Mouse (Mus musculus) gastrocnemius, postnatal 14 days (tissue): ENCODE results near the gene Spon1. TPM values are rescaled to one million over a fixed set of nuclear protein-coding genes. Genes with fewer than 3 reads are reported as not detected.

ENCODE experiments used
- DNase-seq: peaks from one replicate; pipeline ENCODE4 v3.0.0; 2021; ENCODE audit warnings: mixed read lengths
- intact Hi-C: fragments of 180-260 bp; cut with DNase I; formaldehyde crosslinking; loops from one replicate; pipeline ENCODE4 v1.15.1; 2025; ENCODE audit warnings: low total_unique reads
- total RNA-seq, 2 experiments: library from RNA; stranded (reverse); gene quantifications; 2 replicates each; pipeline ENCODE4 v1.2.3; 2021

Spon1 gene
- total RNA-seq, 2 experiments from 2014 or later: 3.1 to 3.8 TPM

DNA sequence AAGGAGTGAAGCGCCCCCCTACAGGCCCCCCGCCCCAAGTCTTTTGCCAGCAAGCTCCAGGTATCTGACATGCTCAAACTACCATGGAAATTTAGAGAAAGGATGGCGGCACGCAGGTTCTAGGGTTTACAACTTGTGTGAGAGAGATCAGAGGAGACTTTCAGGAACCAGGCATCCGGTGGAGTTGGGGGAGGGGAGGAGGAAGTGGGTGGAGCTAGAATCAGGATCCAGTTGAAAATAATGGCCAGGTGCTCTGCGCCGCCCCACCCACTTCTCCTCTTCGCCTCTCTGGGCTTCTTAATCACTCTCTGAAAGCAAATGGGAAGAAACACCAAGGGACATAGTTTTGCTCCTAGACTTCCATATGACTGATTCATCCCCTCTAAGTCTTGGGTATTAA lies 7.6 kb downstream of the Spon1 start:
- no peak for DNase-seq
- intact Hi-C loops: no loop called here

DNA sequence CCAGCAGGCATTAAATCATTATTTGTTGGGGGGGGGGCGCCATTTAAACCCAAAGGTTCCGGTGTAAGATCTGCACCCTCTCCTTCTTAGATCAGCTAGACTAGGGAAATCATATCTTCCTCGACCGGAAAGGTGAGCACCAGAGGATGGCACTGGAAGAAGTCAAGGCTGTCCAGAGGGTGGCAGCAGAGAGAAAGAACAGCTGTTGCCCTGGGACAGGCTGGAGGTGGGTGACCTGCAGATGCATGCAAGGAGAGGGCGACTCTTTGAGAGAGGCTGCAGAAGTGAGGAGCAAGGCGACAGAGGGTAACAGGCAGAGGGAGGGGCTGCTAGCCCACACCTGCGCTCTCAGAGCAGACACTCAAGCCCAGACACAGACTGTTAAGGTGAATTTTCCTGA lies 8.2 kb downstream of the Spon1 start:
- DNase-seq: peak; percentile 41
- intact Hi-C loops: no loop called here

DNA sequence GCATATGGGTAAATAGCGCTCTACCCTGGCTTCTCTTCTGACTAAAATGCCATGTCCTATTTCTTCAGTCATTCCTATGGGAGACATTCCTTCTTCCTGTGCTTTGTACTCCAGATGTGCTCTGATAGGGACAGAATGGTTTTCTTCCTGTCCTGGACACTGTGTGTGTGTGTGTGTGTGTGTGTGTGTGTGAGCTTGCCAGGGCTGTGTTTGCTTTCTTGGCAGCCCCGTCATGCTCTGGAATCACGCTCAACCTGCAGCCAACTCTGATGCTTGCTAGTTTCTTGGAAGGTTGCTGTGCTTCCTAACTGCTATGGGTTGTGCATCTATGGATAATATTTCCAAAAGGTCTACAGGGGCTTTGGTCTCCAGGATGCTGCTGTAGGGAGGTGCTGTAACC lies 9.1 kb downstream of the Spon1 start:
- peak; percentile 7 for DNase-seq
- intact Hi-C loops: no loop called here

DNA sequence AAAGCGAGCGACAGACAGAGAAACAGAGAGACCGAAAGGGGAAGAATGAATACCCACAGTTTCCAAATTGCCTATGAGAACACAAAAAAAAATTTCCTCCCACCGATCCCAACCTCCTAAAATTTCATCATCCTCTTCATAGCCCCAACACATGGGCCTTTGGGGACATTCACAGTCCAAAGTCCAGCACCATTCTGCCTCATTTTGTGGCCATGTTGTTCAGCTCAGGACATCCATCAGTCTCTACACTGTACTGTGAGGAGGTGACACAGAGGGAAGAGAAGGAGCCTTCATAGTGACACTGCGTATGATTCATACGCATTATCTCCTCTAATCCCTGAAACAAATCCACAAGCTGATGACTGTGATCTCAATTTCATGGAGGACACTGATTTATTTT lies 12.7 kb downstream of the Spon1 start:
- intact Hi-C loops: no loop called here
- DNase-seq: no peak

DNA sequence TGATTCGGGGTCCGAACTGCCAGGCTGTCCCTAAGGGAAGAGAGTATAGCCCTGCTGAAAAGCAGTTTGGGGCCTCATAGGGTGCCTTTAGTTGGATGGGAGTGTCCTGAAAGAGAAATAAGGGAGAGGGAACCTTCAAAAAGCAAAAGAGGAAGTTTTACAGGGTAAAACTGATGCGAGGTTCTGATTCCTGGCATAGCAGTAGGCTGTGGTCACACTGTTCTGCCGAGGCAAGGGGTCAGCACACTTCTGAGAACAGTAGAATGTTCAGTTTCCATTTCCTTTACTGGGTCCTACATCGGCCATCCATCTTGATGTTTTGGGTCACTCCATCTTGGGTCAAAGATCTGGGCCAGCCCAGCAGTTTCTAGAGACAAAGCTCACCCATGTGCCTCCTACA lies 14.5 kb downstream of the Spon1 start:
- intact Hi-C loops: no loop called here
- no peak for DNase-seq

DNA sequence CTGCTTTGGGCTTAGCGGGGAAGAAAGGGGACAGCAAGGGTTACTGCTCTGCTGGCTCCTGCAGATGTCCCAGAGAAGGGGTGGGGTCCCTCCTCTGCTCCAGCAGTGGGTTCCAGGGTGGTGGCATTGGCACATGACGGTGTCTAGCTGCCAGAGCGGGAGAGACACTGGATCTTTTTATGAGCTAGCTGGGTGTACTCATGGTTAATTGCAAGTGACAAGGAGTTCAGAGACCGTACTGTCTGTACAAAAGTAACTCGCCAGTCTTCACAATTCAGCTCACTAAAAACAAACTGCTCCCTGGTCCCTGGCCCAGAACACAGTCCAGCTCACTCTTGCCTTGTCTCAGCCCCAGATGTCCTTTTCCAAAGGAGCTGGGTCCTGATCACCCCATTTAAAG lies 26.2 kb downstream of the Spon1 start:
- intact Hi-C loops: no loop called here
- no peak for DNase-seq

DNA sequence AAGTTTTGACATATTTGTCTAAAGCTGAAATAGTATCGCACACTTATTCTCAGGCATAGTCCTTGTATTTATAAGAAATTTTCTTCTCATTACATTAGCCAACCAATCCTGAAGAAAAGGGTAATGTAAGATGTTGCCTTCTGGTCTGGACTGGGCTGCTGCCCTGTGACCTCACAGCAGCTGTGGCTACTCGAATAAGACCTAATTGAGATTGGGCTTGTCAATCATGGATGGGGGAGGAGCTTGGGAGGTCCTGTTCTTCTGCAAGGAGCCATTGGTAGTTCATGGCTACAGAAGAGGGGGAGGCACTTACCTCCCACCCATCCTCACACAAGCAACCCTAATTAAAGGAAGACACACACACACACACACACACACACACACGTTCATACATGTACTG lies 27.1 kb downstream of the Spon1 start:
- no peak for DNase-seq
- intact Hi-C loops: no loop called here

DNA sequence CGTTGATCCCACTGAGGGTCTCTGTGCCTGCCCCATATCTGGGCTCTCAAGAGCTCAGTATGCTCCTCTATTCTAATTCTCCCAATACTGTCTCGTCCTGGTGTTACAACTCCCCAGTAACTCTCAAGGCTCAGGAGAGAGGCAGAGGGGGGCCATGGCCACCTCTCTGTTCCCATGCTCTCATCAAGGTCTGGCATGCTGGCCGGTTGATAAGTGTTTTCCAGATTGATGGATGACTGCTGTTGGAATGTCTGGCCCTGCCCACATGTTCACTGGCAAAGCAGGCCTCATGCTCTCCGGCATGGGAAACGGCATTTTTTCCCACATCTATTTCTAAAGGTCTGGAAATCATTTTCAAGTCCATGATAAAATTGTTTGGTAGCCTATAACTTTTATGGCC lies 29.4 kb downstream of the Spon1 start:
- no peak for DNase-seq
- intact Hi-C loops: no loop called here

DNA sequence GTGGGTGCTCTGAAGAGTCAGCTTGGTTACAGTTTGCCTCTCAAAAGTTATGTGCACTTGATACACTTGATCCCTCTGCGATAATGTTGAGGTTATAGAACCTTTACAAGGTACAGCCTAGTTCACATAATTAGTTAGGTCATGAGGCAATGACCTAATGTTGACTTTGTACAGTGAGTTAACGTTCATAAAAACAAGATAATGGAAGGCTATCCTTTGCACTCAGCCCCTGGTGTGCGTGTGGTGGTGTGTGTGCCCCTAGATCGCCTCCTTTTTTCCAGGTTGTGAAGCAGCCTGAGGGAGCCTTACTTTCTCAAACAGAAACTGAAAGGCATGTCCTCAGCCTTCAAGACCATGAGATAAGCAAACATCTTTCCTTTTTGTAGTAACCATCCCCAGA lies 31.3 kb downstream of the Spon1 start:
- intact Hi-C loops: no loop called here
- DNase-seq: no peak

DNA sequence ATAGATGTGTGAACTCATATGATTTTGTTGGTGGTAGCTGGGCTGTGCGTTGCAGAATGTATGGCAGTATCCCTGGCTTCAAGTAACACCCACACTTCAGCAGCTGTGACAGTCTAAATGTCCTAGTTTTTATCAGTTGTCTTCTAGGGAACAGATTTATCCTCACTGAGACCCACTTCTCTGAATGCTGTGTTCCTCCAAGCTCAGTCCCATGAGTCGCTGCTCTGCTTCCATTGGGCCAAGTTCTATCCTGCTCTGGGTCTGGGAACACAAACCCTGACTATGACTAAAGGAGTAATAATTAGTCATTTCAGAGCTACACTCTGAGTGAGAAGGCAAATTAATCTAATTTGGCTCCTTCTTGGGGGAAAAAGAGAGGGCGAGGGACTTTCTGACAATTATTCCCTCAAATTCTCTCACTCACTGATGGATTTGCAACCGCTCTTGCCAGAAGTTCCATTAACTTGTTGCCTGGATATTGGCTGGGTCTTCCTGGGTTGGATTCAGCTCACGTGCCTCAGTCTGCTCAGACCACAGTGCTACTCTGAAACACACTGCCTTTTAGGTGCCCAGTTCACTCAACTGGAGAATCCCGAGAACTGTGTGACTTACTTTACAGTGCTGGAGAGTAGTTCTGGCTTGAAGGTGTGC lies 32.9 kb downstream of the Spon1 start:
- intact Hi-C loops: no loop called here
- DNase-seq: no peak

DNA sequence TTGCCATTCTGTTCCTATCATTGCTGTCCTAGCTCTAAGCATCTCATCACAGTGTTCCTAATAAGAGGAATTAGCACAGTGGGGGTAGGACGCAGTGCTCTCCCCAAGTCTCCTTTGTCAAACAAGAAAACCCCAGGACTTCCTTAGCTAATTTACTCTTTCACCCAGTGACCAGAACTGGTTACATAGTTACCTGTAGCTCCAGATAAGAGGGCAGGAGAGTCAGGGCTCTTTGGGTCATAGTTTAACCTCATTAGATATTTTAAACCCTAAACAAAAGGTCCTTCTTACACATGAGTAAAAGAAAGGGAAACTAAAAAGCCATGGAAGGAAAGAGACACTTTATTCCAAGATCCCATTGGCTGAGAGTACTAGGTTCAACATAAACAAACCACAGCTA lies 44.0 kb downstream of the Spon1 start:
- no peak for DNase-seq
- intact Hi-C loops: no loop called here

DNA sequence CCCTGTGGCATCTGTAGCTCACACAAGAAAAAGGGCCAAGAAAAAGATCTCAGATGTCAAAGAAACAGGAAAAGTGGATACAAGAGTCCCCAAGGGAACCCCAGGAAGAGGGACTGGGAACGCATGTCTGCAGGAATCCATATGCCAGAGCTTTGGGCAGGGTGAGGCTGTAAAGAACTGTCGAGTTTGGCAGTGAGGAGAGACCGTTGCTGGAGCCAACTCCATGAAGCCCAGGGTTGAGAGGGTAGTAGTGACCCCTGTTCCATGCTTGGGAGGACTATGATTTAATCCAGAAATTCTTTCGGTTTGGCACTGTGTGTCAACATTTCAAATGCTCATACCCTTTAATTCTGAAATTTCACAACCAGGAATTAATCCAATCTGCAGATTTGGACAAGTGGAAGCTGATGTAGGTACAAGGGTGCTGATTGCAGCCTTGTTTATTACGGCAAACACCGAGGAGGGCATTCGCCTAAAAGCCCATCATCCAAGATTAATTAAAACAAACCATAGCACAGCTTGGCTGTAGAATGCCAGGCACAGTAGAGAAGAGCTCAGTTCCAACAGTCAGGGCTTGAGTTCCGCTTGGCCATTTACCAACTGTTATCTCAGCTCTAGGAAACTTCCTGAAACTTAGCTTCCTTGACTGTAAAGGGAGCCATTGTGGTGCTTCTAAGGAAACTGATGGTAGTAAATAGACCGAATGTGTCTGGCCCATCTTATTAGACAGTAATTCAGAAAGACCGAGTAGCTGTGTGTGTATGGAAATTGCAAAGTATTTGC lies 45.8 kb downstream of the Spon1 start:
- no peak for DNase-seq
- intact Hi-C loops: no loop called here

DNA sequence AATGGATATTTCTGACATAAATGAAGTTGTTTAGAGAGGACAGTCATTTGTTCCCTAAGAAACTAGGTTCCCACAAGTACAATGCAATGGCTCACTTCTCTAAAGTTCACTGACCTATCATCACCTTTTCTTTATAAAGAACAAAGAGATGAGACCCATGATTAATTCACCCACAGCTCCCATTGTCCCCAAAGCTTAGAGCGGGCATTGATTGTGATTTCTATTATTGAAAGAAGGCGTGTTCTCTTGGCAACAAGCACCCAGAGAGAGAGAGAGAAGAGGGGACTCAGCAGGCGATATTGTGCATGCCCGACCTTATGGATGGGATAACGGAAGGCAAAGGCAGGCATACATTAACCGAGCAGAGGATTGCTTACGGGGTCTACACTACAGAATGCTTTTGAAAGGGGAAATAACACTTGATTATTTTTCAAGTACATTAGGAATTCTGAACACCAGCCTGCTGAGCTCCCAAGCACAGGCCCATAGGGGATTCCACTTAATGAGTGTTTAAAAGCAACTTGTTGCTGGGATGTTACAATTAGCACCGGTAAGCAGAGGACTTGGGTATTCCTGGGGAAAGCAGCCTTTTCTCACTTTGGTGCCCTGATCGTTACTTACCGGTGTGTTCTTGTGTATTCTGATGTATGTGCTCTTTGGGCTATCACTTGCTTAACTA lies 48.4 kb downstream of the Spon1 start:
- intact Hi-C loops: no loop called here
- DNase-seq: no peak

DNA sequence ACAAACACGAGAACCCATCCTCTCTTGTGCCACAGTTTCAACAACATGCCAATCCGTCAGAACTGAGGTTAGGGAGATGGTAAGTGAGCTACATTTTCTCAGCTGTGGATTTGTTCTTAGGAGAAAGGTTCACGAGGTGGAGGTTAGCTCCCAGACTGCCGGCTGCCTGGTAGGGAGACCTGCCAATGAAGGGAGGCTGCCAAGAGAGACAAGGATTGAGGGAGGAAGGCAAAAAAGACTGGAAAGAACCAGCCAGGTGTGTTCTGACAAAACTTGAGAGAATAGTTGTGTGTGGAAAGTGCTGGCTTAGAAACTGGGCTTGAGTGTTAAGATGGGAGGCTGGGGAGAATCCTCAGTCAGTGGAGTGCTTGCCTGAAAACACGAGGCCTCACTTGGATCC lies 49.9 kb downstream of the Spon1 start:
- no peak for DNase-seq
- intact Hi-C loops: no loop called here

DNA sequence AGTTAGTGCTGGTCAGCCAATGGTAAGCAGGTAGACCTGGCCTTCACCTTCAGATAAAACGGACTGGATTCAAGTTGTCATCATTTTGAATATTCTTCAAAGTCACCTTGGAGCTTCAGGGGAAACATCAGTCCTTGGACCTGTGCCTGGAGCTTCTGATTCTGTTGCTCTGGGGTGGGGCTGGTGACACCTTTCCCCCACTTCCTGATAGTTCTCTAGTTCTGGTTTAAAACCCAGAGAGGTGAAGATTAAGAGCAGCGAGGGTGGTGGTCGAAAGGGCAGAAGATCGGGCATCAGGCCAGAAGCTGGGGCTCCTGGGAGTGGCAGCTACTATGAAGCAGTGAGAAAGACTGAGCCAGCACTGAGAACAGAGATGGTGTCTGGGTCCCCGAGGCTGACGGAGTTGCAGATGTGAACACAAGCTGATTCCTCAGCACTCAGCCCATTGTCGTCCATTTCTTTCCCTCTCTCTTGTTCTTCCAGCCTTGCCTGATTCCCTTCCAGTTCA lies 51.1 kb downstream of the Spon1 start:
- no peak for DNase-seq
- intact Hi-C loops: no loop called here

DNA sequence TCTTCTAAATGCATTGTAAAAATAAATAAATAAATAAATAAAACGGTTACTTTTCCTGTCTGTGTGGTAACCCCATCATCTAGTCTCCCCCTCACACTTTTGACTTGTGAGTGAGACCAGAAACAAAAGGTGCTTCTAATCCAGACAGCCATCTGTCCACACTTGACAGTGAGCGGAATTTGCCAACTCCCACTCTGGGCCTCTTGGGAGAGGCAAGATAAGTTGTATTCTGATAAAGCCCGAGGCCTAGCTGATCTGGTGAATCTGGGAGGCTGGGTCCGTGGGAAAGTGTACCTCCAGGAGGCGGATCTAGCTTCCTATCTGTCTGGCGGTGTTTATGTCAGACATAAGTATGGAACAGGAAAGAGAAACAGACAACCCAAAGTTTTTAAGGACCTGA lies 52.3 kb downstream of the Spon1 start:
- no peak for DNase-seq
- intact Hi-C loops: no loop called here

DNA sequence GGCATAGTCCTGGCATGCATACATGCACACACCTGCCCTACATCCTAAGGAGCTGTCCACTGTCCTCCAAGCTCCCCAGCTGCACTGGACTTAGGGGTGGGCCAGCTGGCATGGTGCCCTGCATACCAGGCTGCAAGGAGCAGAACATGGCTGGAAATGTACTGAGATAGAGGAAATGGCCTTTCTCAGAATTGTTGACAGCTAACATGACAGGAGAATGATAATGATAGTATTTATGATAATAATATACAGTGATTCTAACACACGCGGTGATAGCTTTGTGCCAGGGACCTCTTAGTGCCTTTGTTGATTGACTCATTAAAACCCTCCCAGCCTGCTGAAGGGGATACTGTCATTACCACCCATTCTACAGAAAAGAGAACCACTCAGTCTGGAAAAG lies 54.4 kb downstream of the Spon1 start:
- peak; percentile 15 for DNase-seq
- intact Hi-C loops: no loop called here

DNA sequence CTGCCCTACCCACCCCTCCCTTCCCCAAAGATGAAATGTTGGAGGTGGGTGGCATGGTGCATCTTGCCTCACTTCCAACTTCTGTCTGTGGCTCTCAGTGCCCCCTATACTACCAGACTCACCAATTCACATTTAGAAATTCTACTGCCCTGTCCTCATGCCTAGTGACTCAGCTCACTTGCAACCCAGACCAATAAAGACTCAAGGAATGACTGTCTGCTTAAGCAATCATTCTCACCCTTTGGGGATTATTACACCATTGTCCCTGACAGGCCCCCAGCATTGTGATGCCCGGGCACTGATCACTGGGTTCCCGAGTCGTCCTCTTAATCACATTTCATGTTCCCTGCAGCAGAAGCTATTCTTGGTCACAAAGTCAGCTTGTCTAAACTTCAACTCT lies 57.2 kb downstream of the Spon1 start:
- intact Hi-C loops: no loop called here
- no peak for DNase-seq

DNA sequence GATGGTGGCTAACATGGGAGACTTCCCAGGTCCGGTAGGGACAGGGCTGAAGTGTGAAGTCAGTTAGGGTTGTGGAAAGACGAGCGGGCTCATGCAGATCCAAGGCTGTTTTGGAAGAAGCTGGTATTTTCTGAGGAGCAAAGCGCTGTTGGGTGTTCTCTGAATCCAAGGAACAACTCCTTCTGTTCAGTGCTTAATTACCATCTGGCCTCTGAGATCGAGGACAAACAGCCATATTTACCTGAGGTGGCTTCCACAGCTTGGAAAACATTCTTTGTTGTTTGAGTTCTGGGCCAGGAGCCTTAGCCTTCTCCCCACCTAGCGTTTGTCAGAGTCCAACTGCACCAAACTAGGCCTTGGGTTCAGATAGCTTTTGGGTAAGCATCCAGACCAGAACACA lies 58.9 kb downstream of the Spon1 start:
- intact Hi-C loops: no loop called here
- DNase-seq: no peak

DNA sequence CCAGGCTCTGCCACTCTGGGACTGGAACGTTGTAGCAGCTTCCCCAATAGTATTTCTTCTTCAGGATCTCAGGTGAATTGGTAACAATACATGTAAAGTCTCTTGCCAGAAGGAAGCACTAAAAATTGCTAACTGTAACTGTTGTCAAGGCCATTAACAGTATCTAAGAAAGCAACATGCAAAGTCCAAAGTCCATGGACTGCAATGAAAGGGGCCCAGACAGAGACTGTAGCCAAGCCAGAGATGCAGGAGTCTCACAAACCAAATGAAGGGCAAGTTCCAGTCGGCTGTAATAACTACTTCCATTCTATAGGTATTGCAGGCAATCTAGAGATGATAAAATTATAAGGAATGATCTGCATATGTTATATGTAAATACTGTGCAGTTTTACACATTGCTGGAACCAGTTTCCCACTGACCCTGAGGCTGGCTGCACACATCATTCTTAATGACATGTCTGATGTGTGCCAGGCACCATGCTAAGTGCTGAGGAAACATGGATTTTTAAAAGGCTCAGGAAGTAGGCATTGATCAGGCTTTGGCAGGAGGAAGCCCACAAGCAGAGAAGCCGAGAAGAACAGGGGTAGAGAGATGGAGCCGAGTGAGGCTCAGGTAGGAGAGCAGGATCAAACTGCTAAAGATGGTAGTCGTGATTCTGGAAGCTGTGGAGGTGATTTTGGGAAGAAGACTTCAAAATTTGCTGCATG lies 59.9 kb downstream of the Spon1 start:
- DNase-seq: no peak

More for the DNA sequence above, 59.9 kb downstream of the Spon1 start:
- intact Hi-C loops: no loop called here
